Mouse (Mus musculus): ENCODE data around the gene Stn1.

Gene Stn1

GRCm38 (mm10) chr19:47453352-47453751, 84.0 kb downstream of the Stn1 start:
- no peak for DNase-seq (ENCODE audit: low read depth, low spot score)

DNA sequence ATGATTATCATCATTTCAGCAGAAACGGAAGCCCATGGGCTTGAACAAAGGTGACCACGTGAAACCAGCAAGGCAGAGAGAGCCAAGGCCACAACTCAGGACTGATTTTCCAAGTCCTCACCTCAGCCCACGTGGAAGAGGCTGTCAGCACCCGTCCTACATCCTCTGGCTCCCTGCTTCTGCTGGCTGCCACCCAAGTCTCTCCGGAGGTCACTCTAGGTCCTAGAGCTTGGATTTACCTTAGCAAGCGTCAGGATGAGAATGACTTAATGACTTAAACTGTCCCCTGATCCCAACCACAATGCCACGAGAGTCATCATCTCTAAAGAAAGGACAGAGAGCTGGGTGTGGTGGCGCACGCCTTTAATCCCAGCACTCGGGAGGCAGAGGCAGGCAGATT, 84.6 kb downstream of the Stn1 start:
- no peak for DNase-seq (ENCODE audit: low read depth, low spot score)

GRCm38 (mm10) chr19:47452211-47452610, 85.1 kb downstream of the Stn1 start:
- no peak for DNase-seq (ENCODE audit: low read depth, low spot score)

DNA sequence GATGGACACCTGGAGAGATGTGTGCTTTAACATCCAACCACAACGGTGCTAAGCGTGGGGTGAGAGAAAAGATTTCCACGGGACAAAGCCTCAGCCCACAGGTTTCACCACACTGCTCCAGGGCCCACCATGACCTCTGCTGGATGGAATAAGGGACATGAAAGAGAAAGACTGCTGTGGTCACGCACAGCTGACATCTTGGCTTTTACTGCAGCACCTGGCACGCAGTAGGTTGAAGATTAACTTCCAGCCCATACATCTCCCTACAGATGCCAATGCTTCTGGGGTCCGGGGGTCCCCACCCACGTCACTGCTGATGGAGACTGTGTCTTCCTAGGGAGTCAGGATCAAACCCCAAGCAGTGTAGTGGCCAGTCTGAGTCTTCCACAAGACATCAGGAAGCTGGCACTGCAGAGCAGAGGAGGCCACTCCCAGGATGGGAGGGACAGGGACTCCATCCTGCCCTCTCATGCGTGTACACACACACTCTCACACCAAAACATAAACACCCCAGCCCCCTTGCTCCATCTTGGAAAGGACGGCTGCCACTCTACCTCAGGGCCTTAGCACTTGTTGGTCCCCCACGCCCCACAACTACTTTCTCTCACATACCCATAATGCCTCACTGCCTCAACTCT, 85.7 kb downstream of the Stn1 start:
- DNase-seq (ENCODE audit: low read depth, low spot score), result no peak

Measured in mesoderm, embryonic 11.5 days (tissue).